Mouse (Mus musculus) heart, adult 2 months (tissue): Measurements from ENCODE around the gene Tmem52.

Source experiments
- CTCF ChIP-seq: fragments of 200-600 bp; IDR thresholded peaks from 2 replicates; pipeline ENCODE4 v1.8.1; 2022; ENCODE audit warnings: antibody characterized with exemption, mild to moderate bottlenecking, moderate library complexity
- POLR2A ChIP-seq: fragments of 200-500 bp; IDR thresholded peaks from 2 replicates; pipeline ENCODE4 v1.6.1; 2011; ENCODE audit warnings: mild to moderate bottlenecking, low read depth, low read length, control low read depth; ENCODE audit not compliant: insufficient read depth

DNA sequence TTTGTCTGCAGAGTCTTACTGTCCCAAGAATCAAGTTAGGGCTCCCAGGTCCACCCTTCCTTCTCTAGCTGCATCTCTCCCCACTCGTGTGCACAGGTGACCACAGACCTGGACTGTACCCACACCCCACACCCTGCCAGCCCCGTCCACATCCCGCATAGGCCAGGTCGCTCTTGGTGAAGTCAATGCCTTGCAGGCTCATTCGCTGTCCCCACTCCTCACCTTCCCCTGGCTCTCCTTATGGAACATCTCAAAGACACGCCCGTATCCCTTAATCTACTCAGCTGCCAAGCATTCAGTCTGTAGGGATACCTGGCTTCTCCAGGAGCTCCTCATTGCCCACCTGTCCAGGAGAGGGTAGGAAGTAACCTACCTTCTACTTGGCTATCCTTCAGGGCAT is 2.5 kb downstream of the Tmem52 start:
- TF ChIP-seq CTCF (no peak), POLR2A (no peak)
